9 mouse cellular contexts compared by ENCODE assay signal in genomic region chrX:12855425-12855824, GRCm38 (mm10).
DNase-seq lines count a peak whose midpoint lies in the region; ATAC-seq lines count a peak whose summit lies in the region.
"Had no signal": no experiment of that assay in that cellular context is flagged by ENCODE, and none has a peak within 500 bp of the region (broad histone marks: within the 10 kb centered on the region; RNA-seq: fewer than 3 reads in every experiment).

No protein-coding gene starts in this region.

- ATAC-seq in activated CD4-positive, CD25-positive, alpha-beta regulatory T cell, adult 4 months = no peak

- DNase-seq in adrenal gland, postnatal 14 days = peak; percentile 14
- DNase-seq in adrenal gland, postnatal 25 days = no peak
- peak; percentile 26 to 30 for DNase-seq in right cerebral cortex, postnatal 10 days (ENCODE audit: low spot score in 2 of 2)
- no peak for DNase-seq in right cerebral cortex, postnatal 36 days (ENCODE audit: low spot score in 2 of 2)
- DNase-seq in heart, postnatal 14 days = peak; percentile 11 to 49
- peak; percentile 35 for DNase-seq in skeletal muscle tissue, adult 2 months (ENCODE audit: low read depth, low spot score)
- no peak for DNase-seq in left cerebral cortex, adult 11 months (ENCODE audit: low spot score)
- DNase-seq: liver, embryonic 13.5 days had no signal

- intact Hi-C loops in heart, postnatal 14 days (cut with DNase I) = no loop called here

Comparison
In these comparisons a context has a peak if more than half of its experiments do, and no peak if none do; other contexts are left out.
1. DNase-seq: peak in adrenal gland, postnatal 14 days (single experiment), right cerebral cortex, postnatal 10 days (2 of 2), heart, postnatal 14 days (2 of 2) and skeletal muscle tissue, adult 2 months (single experiment); none in adrenal gland, postnatal 25 days (single experiment), right cerebral cortex, postnatal 36 days (0 of 2) and left cerebral cortex, adult 11 months (single experiment).